Mouse (Mus musculus) adipocyte (in vitro differentiated cells): ENCODE results near the gene Dtnbp1.

Experiments used
- DNase-seq: peaks from one replicate; pipeline ENCODE4 v3.0.0-alpha.2; 2016; ENCODE audit warnings: low spot score

Dtnbp1 gene

GRCm38 (mm10) chr13:45001911-45002615 lies at the start of gene Dtnbp1:
Gene Dtnbp1 (minus strand): TSS chr13:45002147.
- peak; percentile 71 for DNase-seq

GRCm38 (mm10) chr13:45049261-45050020 lies 47.5 kb upstream of the Dtnbp1 start:
- DNase-seq = no peak

DNA sequence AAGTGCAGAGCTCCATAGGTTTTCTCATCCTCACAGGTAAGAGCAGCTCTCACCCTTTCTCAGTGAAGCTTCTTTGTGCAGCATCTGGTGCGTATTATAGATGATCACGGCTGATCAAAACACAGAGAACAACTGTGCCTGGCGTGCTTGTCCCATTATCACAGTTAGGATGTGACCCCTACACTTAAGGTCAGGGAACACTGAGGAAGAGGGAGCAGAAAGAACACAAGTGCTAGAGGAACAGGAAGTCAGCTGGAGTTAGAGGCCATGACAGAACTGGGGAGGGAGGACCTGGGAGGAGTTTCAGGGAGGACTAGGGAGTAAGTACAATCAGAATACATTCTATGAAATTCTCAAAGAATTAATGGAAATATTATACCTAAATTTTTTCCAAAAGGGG lies 41.5 kb upstream of the Dtnbp1 start:
- DNase-seq = no peak

- DNase-seq = no peak
Measured at GRCm38 (mm10) chr13:45040741-45041140, 38.8 kb upstream of the Dtnbp1 start.

- DNase-seq = no peak
Measured at GRCm38 (mm10) chr13:45040195-45040594, 38.2 kb upstream of the Dtnbp1 start.

- DNase-seq = no peak
Measured at GRCm38 (mm10) chr13:45036417-45036816, 34.5 kb upstream of the Dtnbp1 start.

GRCm38 (mm10) chr13:45034759-45035158 lies 32.8 kb upstream of the Dtnbp1 start:
- DNase-seq = no peak

GRCm38 (mm10) chr13:45033360-45033759 lies 31.4 kb upstream of the Dtnbp1 start:
- DNase-seq = no peak

DNA sequence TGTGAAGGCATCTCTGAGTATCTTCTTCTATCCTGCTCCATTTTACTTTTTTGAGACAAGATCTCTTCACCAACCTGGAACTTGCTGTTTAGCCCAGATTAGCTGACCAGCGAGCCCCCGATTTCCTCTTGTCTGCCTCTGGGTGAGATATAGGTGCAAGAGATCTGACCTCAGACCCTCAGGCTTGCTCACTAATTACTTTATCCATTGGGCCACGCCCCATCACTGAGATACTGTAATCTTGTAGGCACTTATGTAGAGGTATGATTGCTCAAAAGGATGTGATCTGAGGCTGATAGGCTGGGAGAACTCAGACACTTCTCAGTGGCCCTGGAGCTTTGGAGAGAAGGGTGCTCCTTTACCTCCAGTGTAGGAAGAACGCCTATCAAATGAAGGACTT lies 30.5 kb upstream of the Dtnbp1 start:
- DNase-seq = no peak

DNA sequence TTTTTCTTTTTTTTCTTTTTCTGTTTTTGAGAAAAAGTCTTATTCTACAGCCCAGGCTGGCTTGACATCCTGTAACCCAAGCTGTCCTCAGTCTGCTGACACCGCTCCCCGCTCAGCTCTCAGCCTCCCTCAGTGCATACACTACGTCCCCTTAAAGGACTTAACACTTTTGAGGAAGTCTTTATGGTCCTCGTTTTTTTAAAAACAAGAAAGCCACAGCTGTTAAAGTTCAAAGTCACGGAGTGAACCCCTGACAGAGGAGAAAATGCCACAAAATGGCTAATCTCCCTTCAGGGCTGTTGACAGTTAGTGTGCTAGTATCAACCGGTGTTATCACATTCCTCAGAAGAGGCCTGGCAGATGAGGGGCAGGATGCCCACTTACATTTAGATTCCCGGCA lies 29.8 kb upstream of the Dtnbp1 start:
- no peak for DNase-seq

- DNase-seq = no peak
Measured at GRCm38 (mm10) chr13:45031314-45031713, 29.4 kb upstream of the Dtnbp1 start.

- peak; percentile 90 for DNase-seq
Measured at GRCm38 (mm10) chr13:45030830-45031229, 28.9 kb upstream of the Dtnbp1 start.

DNA sequence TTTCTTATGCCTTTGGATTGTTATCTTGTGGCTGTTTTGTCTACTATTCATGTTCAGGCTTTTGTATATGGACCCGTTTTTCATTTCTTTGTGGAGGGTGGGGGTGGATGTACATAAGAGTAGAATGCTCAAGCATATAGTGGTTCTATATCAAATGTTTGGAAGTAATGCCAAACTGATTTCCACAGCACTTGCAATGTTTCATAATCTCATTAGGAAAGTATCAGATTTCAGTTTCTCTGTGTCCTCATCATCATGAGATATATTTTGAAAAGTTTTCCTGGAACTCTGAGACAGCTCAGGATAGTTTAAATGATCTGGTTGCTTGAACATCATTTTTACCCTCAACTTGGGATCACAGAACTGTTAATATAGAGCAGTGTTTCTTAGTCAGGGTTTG lies 27.8 kb upstream of the Dtnbp1 start:
- DNase-seq = peak; percentile 13

DNA sequence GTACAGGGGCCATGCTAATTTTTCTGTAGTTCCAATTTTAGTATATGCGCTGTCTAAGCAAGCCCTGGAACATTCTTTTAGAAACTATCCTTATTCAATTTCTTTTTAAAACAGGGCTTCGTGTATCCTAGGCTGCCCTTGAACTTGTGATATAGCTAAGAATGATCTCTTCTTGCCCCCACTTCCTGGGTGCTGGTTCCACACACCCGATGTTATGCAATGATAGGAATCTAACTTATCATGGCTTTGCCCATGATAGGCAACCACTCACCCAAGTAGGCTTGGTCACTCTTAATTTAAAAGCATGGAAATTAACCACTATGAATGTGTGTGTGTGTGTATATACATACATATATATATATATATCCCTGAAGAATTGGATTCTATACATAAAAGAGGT lies 24.3 kb upstream of the Dtnbp1 start:
- no peak for DNase-seq

DNA sequence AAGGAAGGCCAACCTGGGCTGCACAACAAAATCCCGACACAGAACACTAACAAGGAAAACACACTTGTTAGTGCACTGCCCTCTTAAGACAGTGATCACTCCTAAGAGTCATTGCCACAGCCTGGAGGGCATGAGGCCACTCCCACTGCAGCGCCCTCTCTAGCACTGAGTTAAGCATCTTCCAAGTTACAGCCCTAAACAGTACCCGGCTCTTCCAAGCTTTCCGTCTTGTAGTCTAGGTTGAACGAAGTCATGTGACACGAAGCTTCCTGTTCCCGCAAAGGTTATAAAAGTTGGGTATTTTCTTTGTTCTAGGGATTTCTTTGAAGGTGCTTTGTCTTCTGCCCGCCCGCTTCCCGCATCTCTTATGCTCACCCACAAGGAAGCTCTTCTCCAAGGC lies 22.9 kb upstream of the Dtnbp1 start:
- no peak for DNase-seq

- no peak for DNase-seq
Measured at GRCm38 (mm10) chr13:45023356-45024150, 21.6 kb upstream of the Dtnbp1 start.

- no peak for DNase-seq
Measured at GRCm38 (mm10) chr13:45008150-45008549, 6.2 kb upstream of the Dtnbp1 start.

- DNase-seq = no peak
Measured at GRCm38 (mm10) chr13:45007726-45008125, 5.8 kb upstream of the Dtnbp1 start.

GRCm38 (mm10) chr13:45006483-45006882 lies 4.5 kb upstream of the Dtnbp1 start:
- DNase-seq = no peak

- no peak for DNase-seq
Measured at GRCm38 (mm10) chr13:45005861-45006260, 3.9 kb upstream of the Dtnbp1 start.

GRCm38 (mm10) chr13:45004987-45005592 lies 3.1 kb upstream of the Dtnbp1 start:
- DNase-seq = no peak

- DNase-seq = no peak
Measured at GRCm38 (mm10) chr13:45003026-45003425, 1.1 kb upstream of the Dtnbp1 start.
